Mouse (Mus musculus): Measurements from ENCODE around the gene Nek5.

- TF ChIP-seq POLR2A (IDR thresholded peaks at IDR 0.05; ENCODE audit: insufficient read depth, low read length) (no peak), CTCF (IDR thresholded peaks at IDR 0.05; ENCODE audit: low read depth, low read length) (no peak)
Measured at GRCm38 (mm10) chr8:22059821-22060445, 64.9 kb downstream of the Nek5 start, which contains the start of gene Atp7b.

Measured in ES-Bruce4 (cell line).